Comparison of ENCODE assay signal across 7 mouse cellular contexts in genomic region chr2:32928235-32928946, GRCm38 (mm10). TPM values are rescaled to one million over a fixed set of nuclear protein-coding genes. Genes with fewer than 3 reads are reported as not detected.
A peak's percentile ranks its signal among the peaks of the same experiment; 100 is the strongest.
DNase-seq lines count a peak whose midpoint lies in the region; ATAC-seq and TF ChIP-seq lines count a peak whose summit lies in the region.

No protein-coding gene starts in this region.

- H3K27me3 ChIP-seq in intestine, postnatal 0 days (replicated peaks; ENCODE audit: control insufficient read depth, insufficient read depth, low read length): no peaks in the 10 kb centered on the region
- H3K27me3 ChIP-seq in midbrain, embryonic 12.5 days: no peaks in the 10 kb centered on the region

- no peaks in the 10 kb centered on the region for H3K9me3 ChIP-seq in intestine, postnatal 0 days (ENCODE audit: control insufficient read depth)
- H3K9me3 ChIP-seq in midbrain, embryonic 12.5 days: no peaks in the 10 kb centered on the region

- peak; percentile 91 for TF ChIP-seq CTCF in cortical plate, adult 2 months (IDR thresholded peaks at IDR 0.05; ENCODE audit: extremely low read depth, insufficient read depth, low read length)
- peak; percentile 91 for TF ChIP-seq CTCF in intestine, postnatal 0 days (IDR thresholded peaks at IDR 0.05; ENCODE audit: low read depth)

- 32% methylated on average over 10 of the region's 10 CpGs for WGBS in intestine, postnatal 0 days
- 34% methylated on average over 10 of the region's 10 CpGs for WGBS in midbrain, embryonic 12.5 days

- no peak overlapping the region for H3K4me2 ChIP-seq in intestine, postnatal 0 days (replicated peaks; ENCODE audit: low read depth)
- H3K4me2 ChIP-seq in midbrain, embryonic 12.5 days (replicated peaks): no peak overlapping the region

- H3K4me1 ChIP-seq in cortical plate, adult 2 months (ENCODE audit: control insufficient read depth, insufficient read depth, low read length): no peaks in the 10 kb centered on the region
- no peaks in the 10 kb centered on the region for H3K4me1 ChIP-seq in intestine, postnatal 0 days (replicated peaks; ENCODE audit: control insufficient read depth, insufficient read depth, low read length)
- no peaks in the 10 kb centered on the region for H3K4me1 ChIP-seq in midbrain, embryonic 12.5 days

- TF ChIP-seq POLR2A in cortical plate, adult 2 months (IDR thresholded peaks at IDR 0.05; ENCODE audit: extremely low read depth, insufficient read depth, low read length): no peak

- DNase-seq in adrenal gland, adult 2 months: peak; percentile 74
- DNase-seq in gastrocnemius, postnatal 36 days: peak; percentile 59 to 66
- peak; percentile 80 for DNase-seq in left cerebral cortex, postnatal 4 days
- DNase-seq in spleen, postnatal 36 days (ENCODE audit: low spot score in 2 of 2): peak; percentile 39 to 44

- H3K36me3 ChIP-seq in intestine, postnatal 0 days (ENCODE audit: control insufficient read depth, insufficient read depth): peaks cover 40% of the 10 kb centered on the region
- peaks cover 24% of the 10 kb centered on the region for H3K36me3 ChIP-seq in midbrain, embryonic 12.5 days

- no peak overlapping the region for H3K9ac ChIP-seq in intestine, postnatal 0 days (ENCODE audit: low read depth, low read length)
- no peak overlapping the region for H3K9ac ChIP-seq in midbrain, embryonic 12.5 days (replicated peaks)

- intact Hi-C loops in gastrocnemius, postnatal 36 days (cut with DNase I): loop anchor here (1.0 kb wide), 1 partner anchor 64 kb away; no protein-coding TSS in a partner anchor
- intact Hi-C loops in left cerebral cortex, postnatal 4 days (cut with DNase I): no loop called here

- ATAC-seq in intestine, postnatal 0 days: peak; percentile 52; the same call in 1 of the 2 replicates
- ATAC-seq in midbrain, embryonic 12.5 days (ENCODE audit: low FRiP score, low read depth): peak; percentile 54

- H3K4me3 ChIP-seq in cortical plate, adult 2 months (ENCODE audit: insufficient read depth, low read length): no peak overlapping the region
- H3K4me3 ChIP-seq in intestine, postnatal 0 days (ENCODE audit: low read depth, low read length): no peak overlapping the region
- H3K4me3 ChIP-seq in midbrain, embryonic 12.5 days: no peak overlapping the region

- no peak overlapping the region for H3K27ac ChIP-seq in cortical plate, adult 2 months (ENCODE audit: insufficient read depth, low read length)
- no peak overlapping the region for H3K27ac ChIP-seq in intestine, postnatal 0 days (ENCODE audit: low read depth, low read length)
- no peak overlapping the region for H3K27ac ChIP-seq in midbrain, embryonic 12.5 days (replicated peaks)

RNA-seq across cellular contexts. Expression of gene Rpl12, which starts 33.0 kb away (rescaled TPM):
- total RNA-seq in adrenal gland, adult 2 months (2021): 100 to 1,000 TPM; 136 to 149 TPM
- 146 and 165 TPM in 2 replicates for polyA plus RNA-seq in adrenal gland, adult 2 months (2012; rRNA removed)
- polyA plus RNA-seq in cortical plate, adult 2 months (2012; rRNA removed): 484 and 506 TPM in 2 replicates
- total RNA-seq in gastrocnemius, postnatal 36 days (2021): 10 to 100 TPM; 45.3 to 75.3 TPM
- polyA plus RNA-seq in intestine, postnatal 0 days (2015; fragmentation: Nextera tagmentation; extraction: Ambion mirVana): 90.6 and 103 TPM in 2 replicates
- total RNA-seq in left cerebral cortex, postnatal 4 days (2021): 100 to 1,000 TPM; 200 to 215 TPM
- polyA plus RNA-seq in midbrain, embryonic 12.5 days (2016; fragmentation: Nextera tagmentation; extraction: Ambion mirVana): 108 and 111 TPM in 2 replicates

RNA-seq across cellular contexts. Expression of gene Lrsam1, which starts 33.0 kb away (rescaled TPM):
- 10 to 100 TPM; 18.0 to 25.6 TPM for total RNA-seq in adrenal gland, adult 2 months (2021)
- 24.8 and 26.0 TPM in 2 replicates for polyA plus RNA-seq in adrenal gland, adult 2 months (2012; rRNA removed)
- 25.6 and 25.9 TPM in 2 replicates for polyA plus RNA-seq in cortical plate, adult 2 months (2012; rRNA removed)
- 1 to 10 TPM; 9.1 to 9.4 TPM for total RNA-seq in gastrocnemius, postnatal 36 days (2021)
- 4.3 and 4.4 TPM in 2 replicates for polyA plus RNA-seq in intestine, postnatal 0 days (2015; fragmentation: Nextera tagmentation; extraction: Ambion mirVana)
- 10 to 100 TPM; 47.6 to 47.7 TPM for total RNA-seq in left cerebral cortex, postnatal 4 days (2021)
- polyA plus RNA-seq in midbrain, embryonic 12.5 days (2016; fragmentation: Nextera tagmentation; extraction: Ambion mirVana): 16.2 and 21.1 TPM in 2 replicates

RNA-seq across cellular contexts. Expression of gene Fam129b, which starts 52.5 kb away (rescaled TPM):
- total RNA-seq in adrenal gland, adult 2 months (2021): 10 to 100 TPM; 14.8 to 27.4 TPM
- 20.1 and 21.6 TPM in 2 replicates for polyA plus RNA-seq in adrenal gland, adult 2 months (2012; rRNA removed)
- 27.1 and 29.0 TPM in 2 replicates for polyA plus RNA-seq in cortical plate, adult 2 months (2012; rRNA removed)
- 1 to 10 TPM; 5.5 to 7.7 TPM for total RNA-seq in gastrocnemius, postnatal 36 days (2021)
- 13.9 and 15.3 TPM in 2 replicates for polyA plus RNA-seq in intestine, postnatal 0 days (2015; fragmentation: Nextera tagmentation; extraction: Ambion mirVana)
- total RNA-seq in left cerebral cortex, postnatal 4 days (2021): 10 to 100 TPM; 55.1 to 63.3 TPM
- 27.0 and 29.1 TPM in 2 replicates for polyA plus RNA-seq in midbrain, embryonic 12.5 days (2016; fragmentation: Nextera tagmentation; extraction: Ambion mirVana)

RNA-seq across cellular contexts. Expression of gene Slc2a8, which starts 53.5 kb away (rescaled TPM):
- 10 to 100 TPM; 14.1 to 23.9 TPM for total RNA-seq in adrenal gland, adult 2 months (2021)
- 525 and 573 TPM in 2 replicates for polyA plus RNA-seq in adrenal gland, adult 2 months (2012; rRNA removed)
- polyA plus RNA-seq in cortical plate, adult 2 months (2012; rRNA removed): 47.5 TPM in 2 replicates
- total RNA-seq in gastrocnemius, postnatal 36 days (2021): 1 to 10 TPM; 9.1 to 10.0 TPM
- 48.7 and 50.2 TPM in 2 replicates for polyA plus RNA-seq in intestine, postnatal 0 days (2015; fragmentation: Nextera tagmentation; extraction: Ambion mirVana)
- total RNA-seq in left cerebral cortex, postnatal 4 days (2021): 10 to 100 TPM; 17.1 to 20.3 TPM
- polyA plus RNA-seq in midbrain, embryonic 12.5 days (2016; fragmentation: Nextera tagmentation; extraction: Ambion mirVana): 21.3 and 24.1 TPM in 2 replicates
